Mouse (Mus musculus) adrenal gland, adult (tissue): ENCODE results near the gene Gm20425.

Experiments
- DNase-seq, 2 experiments: peaks; one replicate each; pipeline ENCODE4 v3.0.0; 2022 to 2023; ENCODE audit warnings: low spot score in 1 of 2; ENCODE audit not compliant: inconsistent age in 2 of 2

Gm20425 gene

DNA sequence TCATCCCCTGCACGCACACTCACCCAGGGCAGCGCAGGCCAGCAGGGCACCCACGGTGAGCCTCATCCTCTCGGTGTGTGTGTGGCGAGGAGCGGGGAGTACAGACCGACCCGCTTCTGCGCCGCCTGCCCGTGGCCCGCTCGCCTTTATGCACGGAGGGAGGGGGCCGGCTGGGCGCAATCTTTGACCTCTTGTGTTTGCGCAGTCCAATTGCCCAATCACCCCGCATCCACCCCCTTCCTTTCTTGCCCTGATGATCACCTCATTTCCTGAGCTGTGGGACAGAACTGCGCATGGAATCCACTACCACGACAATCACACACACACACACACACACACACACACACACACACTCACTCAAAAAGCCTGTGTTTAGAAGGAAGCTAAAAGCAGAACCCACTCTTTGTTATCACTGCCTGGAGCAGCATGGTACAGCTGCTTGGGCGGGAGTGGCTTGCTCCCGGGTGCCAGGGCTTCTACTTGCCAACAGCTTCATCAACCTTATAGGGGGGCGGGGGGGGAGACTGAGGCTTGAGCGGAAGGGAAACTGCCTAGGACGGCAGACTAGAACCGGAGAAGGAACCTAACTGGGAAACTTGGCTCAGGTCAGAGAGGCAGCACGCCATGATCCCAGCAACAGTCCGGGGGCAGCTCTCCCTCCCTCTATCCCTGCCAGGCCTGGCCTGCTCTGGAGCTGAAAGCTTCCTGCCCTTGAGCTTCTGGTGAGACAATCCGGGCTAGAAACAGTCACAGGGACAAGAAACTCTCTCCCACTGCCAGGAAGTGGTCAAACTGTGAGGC lies at the start of gene Gm20425, which contains the start of gene Trf:
Gm20425 (minus strand) TSS at position 157 of the 801 bp plus-strand sequence.
Trf (minus strand) TSS at position 294 of the 801 bp plus-strand sequence.
- DNase-seq: peak; percentile 56 to 71

DNA sequence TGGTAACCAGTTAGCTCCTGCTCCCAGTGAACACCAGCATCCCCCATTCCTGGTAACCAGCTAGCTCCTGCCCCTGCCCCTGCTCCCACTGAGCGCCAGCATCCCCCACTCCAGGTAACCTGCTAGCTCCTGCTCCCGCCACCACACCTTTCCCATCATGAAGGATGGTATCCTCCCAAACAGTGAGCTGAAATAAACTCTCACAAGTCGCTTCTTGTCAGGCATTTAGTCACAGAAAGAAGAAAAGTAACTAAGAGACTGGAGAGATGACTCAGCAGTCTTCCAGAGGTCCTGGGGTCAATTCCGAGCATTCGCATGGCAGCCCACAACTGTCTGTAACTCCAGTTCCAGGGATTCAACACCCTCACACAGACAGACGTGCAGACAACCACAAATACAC lies 46.8 kb upstream of the Gm20425 start:
- no peak for DNase-seq

- no peak for DNase-seq
Measured at GRCm38 (mm10) chr9:103275676-103276075, 45.6 kb upstream of the Gm20425 start.

DNA sequence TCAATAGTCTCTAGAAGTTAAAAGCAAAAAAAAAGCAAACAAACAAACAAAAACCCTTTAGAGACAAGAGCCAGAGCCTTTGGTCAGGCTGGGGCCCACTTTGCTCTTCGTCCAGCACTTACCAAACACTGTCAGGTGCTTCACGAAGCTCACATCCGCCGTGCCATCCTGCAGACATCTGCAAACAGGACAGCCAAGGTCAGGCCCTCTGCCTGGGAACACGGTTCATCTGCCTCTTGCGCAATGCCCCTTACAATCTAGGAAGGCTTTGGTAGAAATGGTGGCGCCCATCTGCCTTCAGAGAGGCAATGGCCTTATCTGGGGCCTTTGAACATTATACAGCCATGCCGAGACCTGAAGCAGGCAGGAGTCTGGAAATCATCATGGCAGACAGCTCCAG lies 44.7 kb upstream of the Gm20425 start:
- DNase-seq: no peak

DNA sequence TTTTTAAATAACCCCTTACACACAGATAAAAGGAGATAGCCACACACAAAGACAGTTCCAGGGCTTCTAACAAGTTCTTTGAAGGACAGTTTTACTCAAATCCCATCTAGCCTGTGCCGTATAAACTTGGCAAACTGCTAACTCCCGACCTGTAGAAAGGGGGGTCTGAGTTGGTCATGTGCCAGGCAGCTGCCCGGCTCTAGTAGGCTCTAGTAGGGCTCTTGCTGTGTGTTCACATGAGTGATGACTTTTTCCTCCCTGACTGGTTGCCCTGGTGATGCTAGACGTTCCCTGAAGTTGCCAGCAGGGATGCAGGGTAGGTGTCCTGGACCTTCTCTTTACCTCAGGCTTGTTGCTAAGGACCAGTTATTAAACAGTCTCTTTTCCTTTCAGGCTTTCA lies 41.0 kb upstream of the Gm20425 start:
- no peak for DNase-seq

- DNase-seq: no peak
Measured at GRCm38 (mm10) chr9:103265778-103266177, 35.7 kb upstream of the Gm20425 start.

DNA sequence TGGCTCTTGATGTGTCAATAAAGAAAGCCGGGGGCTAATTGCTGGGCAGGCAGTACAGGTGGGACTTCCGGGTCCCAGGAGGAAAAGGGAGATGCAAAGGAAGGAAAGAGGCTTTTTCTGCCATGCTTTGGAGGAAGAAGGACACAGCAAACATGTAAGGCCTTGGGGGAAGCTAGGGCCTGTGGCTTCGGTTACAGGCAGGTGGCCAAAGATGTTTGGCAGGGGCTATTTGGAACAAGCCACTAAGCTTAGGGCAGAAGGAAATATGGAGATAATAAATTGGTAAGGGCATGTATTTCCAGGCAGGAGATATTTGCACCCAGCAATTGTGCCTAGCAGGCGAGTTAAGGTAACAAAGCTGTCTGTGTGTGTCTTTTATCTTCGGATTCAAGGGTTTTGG lies 22.8 kb upstream of the Gm20425 start:
- no peak for DNase-seq

GRCm38 (mm10) chr9:103248618-103249017 lies 18.5 kb upstream of the Gm20425 start:
- peak in 1 of 2 experiments; percentile 69 for DNase-seq

DNA sequence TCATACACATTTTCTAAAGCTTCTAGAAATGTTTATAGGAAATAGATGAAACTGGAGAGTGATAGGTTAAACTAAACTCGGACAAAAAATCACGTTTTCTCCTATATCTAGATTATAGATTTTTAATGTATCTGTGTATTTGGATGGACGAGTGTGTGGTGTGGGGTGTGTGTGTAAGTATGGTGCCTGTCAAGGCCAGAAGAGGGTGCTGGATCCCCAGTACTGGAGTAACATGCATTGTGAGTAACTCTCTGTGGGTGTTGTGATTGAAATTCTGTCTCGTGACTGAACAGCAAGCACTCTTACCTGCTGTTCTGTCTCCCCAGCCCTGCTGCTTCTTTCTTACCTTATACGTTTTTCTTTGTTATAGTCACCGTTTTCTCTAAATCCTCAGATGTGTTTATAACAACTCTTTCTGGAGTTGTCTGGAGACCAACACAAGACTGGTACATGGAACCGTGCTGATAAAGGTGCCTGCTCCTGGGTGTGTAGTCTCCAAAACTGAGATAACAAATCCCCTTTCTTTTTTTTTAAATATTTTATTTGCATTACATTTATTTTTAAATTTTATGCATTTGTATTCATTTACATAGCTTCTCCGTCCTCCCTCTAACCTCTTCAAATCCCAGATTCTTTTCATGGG lies 16.5 kb upstream of the Gm20425 start:
- DNase-seq: no peak

DNA sequence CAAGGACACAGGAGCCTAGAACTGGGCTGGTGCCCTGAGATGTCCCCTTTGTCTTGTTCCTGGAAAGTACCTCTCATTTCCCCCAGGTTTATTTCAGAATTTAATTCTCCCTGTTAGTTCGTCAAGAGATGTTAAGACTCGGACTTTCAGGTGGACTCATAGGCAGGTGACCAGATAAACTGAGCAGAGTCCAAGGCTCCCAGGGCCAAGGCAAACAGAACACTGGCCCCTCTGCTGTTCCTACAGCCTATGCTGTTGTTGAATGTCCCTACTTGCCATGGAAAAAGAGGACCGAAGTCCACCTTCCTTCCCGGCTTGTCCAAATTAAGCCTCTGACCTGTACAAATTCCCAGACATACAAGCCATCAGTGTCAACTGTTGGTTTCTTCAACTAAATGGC lies 13.5 kb upstream of the Gm20425 start:
- no peak for DNase-seq

GRCm38 (mm10) chr9:103241206-103241605 lies 11.1 kb upstream of the Gm20425 start:
- no peak for DNase-seq

- no peak for DNase-seq
Measured at GRCm38 (mm10) chr9:103239471-103239870, 9.4 kb upstream of the Gm20425 start.

GRCm38 (mm10) chr9:103234565-103235165 lies 4.6 kb upstream of the Gm20425 start:
- peak in 1 of 2 experiments; percentile 35 for DNase-seq

DNA sequence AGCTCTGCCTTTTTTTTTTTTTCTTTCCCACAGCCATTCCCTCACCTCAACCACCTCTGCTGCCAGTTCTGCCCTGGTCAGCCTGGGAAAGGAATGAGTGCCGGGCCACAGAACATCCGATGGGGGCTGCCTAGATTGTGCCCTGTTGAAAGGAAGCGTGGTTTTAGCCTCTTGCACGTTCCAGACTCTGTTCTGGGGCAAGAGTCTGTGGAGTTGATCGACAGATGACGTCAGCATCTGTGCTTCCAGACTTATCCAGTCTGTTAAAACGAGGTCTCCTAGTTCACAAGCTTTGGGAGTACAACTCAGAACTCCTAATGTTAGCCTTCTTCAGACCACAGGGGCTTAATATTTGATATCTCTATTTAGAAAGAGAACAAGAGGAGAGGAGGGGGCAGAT lies 4.0 kb upstream of the Gm20425 start:
- DNase-seq: no peak

- DNase-seq: no peak
Measured at GRCm38 (mm10) chr9:103233006-103233395, 2.9 kb upstream of the Gm20425 start.

- no peak for DNase-seq
Measured at GRCm38 (mm10) chr9:103232232-103233005, 2.3 kb upstream of the Gm20425 start.

- DNase-seq: no peak
Measured at GRCm38 (mm10) chr9:103229037-103229867, 855 bp downstream of the Gm20425 start.

DNA sequence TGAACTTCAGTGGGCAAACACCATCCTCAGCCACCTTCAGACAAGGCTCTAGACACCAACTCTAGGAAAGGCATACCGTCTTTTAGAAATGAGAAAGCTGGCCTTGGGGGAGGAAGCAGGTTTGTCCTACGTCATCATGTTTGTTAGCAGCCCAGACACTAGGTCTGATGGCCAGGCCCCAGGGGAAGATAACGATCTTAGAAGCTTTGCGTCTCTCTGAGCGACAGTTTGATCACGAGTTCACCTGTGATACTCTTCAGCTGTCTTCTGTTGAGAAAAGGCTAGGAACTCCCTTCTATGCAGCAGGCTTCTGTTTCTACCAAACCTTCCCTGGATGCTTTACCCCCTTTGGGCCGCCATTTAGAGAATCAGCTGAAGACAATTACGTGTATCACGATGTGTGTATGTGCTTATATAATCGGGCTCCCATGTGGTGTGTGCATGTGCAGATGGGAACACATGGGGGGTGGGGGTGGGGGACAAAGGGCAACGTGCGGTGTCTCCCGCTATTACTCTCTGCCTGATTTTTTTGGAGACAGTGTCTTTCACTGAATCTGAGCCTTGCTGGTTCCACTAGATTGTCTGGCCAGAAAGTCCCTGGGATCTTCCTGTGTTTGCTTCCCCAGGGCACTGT lies 1.6 kb downstream of the Gm20425 start:
- DNase-seq: no peak

GRCm38 (mm10) chr9:103227760-103228159 lies 2.3 kb downstream of the Gm20425 start:
- no peak for DNase-seq

GRCm38 (mm10) chr9:103226806-103227205 lies 3.3 kb downstream of the Gm20425 start:
- DNase-seq: peak in 1 of 2 experiments; percentile 28
